Mouse (Mus musculus): ENCODE data around the gene Ccdc182.

DNA sequence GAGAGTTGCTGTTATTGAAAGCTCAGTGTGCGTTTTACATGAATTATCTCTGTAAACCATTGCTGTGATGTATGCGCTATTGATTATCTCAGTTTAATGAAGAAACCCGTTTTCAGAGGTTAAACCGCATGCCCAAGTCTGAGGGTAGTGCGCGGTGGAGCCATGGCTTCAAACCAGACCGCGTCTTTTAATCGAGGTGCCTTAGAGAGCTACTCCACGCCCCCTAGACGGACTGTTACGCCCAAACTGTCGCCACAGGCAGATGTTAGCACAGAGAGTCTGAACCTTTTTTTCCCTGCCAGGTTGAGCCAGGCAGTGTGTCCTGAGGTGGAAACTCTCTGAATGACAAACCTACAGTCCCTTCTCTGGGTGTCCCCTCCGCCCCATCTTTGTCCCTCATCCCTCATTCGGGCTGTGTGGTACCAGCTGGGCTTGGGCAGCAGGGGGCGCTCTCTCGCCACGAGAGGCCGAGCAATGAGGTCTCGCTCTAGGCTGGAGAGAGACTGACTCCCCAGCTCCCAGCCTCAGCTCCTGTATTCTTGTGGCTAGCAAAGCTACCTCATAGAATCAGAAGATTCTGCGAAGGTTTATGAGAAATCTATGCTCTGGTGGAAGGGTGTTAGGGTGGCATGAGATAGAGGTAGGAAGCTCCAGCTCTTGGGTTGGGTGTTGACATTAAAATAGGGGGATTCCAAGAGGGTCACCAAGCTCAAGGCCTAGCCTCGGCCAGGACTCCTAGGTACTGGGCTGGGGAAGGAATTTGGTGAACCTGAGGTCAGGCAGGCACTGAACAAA lies 41.7 kb upstream of the Ccdc182 start:
- TF ChIP-seq CTCF (IDR thresholded peaks at IDR 0.05; ENCODE audit: low read depth) = peak; percentile 96
- no peak for TF ChIP-seq EP300 (IDR thresholded peaks at IDR 0.05; ENCODE audit: low read depth)
